Mouse (Mus musculus) retina, adult 2 months (tissue): ENCODE data around the gene Rasgef1a.

Experiments
- DNase-seq: peaks from one replicate; pipeline ENCODE4 v3.0.0-alpha.2; 2012; ENCODE audit warnings: low read depth, low spot score

The Rasgef1a gene

GRCm38 (mm10) chr6:118027036-118027435 is 15.8 kb downstream of the Rasgef1a start:
- DNase-seq: no peak

- no peak for DNase-seq
Measured at GRCm38 (mm10) chr6:118031467-118031866, 20.2 kb downstream of the Rasgef1a start.

GRCm38 (mm10) chr6:118035639-118036038 is 24.4 kb downstream of the Rasgef1a start:
- DNase-seq: no peak

GRCm38 (mm10) chr6:118036118-118036805 is 25.0 kb downstream of the Rasgef1a start:
- no peak for DNase-seq

GRCm38 (mm10) chr6:118036866-118037265 is 25.6 kb downstream of the Rasgef1a start:
- DNase-seq: no peak

GRCm38 (mm10) chr6:118045180-118045579 is 33.9 kb downstream of the Rasgef1a start:
- no peak for DNase-seq

GRCm38 (mm10) chr6:118045892-118046291 is 34.7 kb downstream of the Rasgef1a start:
- DNase-seq: no peak

- DNase-seq: no peak
Measured at GRCm38 (mm10) chr6:118046511-118046910, 35.3 kb downstream of the Rasgef1a start.

- no peak for DNase-seq
Measured at GRCm38 (mm10) chr6:118046924-118047323, 35.7 kb downstream of the Rasgef1a start.

- DNase-seq: no peak
Measured at GRCm38 (mm10) chr6:118047811-118048505, 36.7 kb downstream of the Rasgef1a start.

- DNase-seq: no peak
Measured at GRCm38 (mm10) chr6:118049776-118050175, 38.5 kb downstream of the Rasgef1a start.

- DNase-seq: no peak
Measured at GRCm38 (mm10) chr6:118051474-118051873, 40.2 kb downstream of the Rasgef1a start.

- no peak for DNase-seq
Measured at GRCm38 (mm10) chr6:118055209-118055608, 44.0 kb downstream of the Rasgef1a start.

- no peak for DNase-seq
Measured at GRCm38 (mm10) chr6:118061266-118061665, 50.0 kb downstream of the Rasgef1a start.

- DNase-seq: no peak
Measured at GRCm38 (mm10) chr6:118063266-118063665, 52.0 kb downstream of the Rasgef1a start.

- peak; percentile 62 for DNase-seq
Measured at GRCm38 (mm10) chr6:118064968-118065530, 53.8 kb downstream of the Rasgef1a start.

- no peak for DNase-seq
Measured at GRCm38 (mm10) chr6:118065837-118066198, 54.6 kb downstream of the Rasgef1a start.

GRCm38 (mm10) chr6:118066199-118067081 is 55.2 kb downstream of the Rasgef1a start:
- DNase-seq: no peak

- no peak for DNase-seq
Measured at GRCm38 (mm10) chr6:118067720-118068119, 56.5 kb downstream of the Rasgef1a start.

GRCm38 (mm10) chr6:118070321-118071012 is 59.2 kb downstream of the Rasgef1a start:
- no peak for DNase-seq

GRCm38 (mm10) chr6:118071013-118071350 is 59.7 kb downstream of the Rasgef1a start:
- no peak for DNase-seq
